ENCODE assay signal across 25 mouse cellular contexts in genomic region chr6:34726104-34726503, GRCm38 (mm10). TPM values are rescaled to one million over a fixed set of nuclear protein-coding genes. Genes with fewer than 3 reads are reported as not detected.
"Had no signal": no experiment of that assay in that cellular context is flagged by ENCODE, and none has a peak within 500 bp of the region (broad histone marks: within the 10 kb centered on the region; RNA-seq: fewer than 3 reads in every experiment).

No protein-coding gene starts in this region.

- H3K27ac ChIP-seq: layer of hippocampus, adult 2 months; limb, embryonic 13.5 days; liver, embryonic 14.5 days; lung, embryonic 15.5 days; midbrain, embryonic 10.5 days; midbrain, embryonic 13.5 days; neural tube, embryonic 13.5 days; stomach, embryonic 15.5 days had no signal

- H3K9me3 ChIP-seq: limb, embryonic 10.5 days; lung, embryonic 15.5 days; midbrain, embryonic 10.5 days; midbrain, embryonic 13.5 days; neural tube, embryonic 13.5 days; stomach, embryonic 15.5 days had no signal

- ATAC-seq: intestine, embryonic 16.5 days; midbrain, embryonic 13.5 days; midbrain, embryonic 16.5 days had no signal

- H3K4me2 ChIP-seq: limb, embryonic 13.5 days; lung, embryonic 15.5 days; midbrain, embryonic 13.5 days; neural tube, embryonic 13.5 days; stomach, embryonic 15.5 days had no signal

- H3K9ac ChIP-seq: limb, embryonic 13.5 days; liver, embryonic 14.5 days; lung, embryonic 15.5 days; midbrain, embryonic 13.5 days; neural tube, embryonic 13.5 days; stomach, embryonic 15.5 days had no signal

- H3K27me3 ChIP-seq: limb, embryonic 13.5 days; lung, embryonic 15.5 days; midbrain, embryonic 13.5 days; neural tube, embryonic 13.5 days; stomach, embryonic 15.5 days had no signal

- H3K4me1 ChIP-seq: midbrain, embryonic 13.5 days had no signal

- H3K4me3 ChIP-seq: layer of hippocampus, adult 2 months; limb, embryonic 10.5 days; limb, embryonic 13.5 days; lung, embryonic 15.5 days; megakaryocyte, embryonic 14.5 days; midbrain, embryonic 10.5 days; midbrain, embryonic 13.5 days; myocyte; neural tube, embryonic 13.5 days; stomach, embryonic 15.5 days had no signal

- H3K36me3 ChIP-seq: lung, embryonic 15.5 days; midbrain, embryonic 13.5 days; neural tube, embryonic 13.5 days; stomach, embryonic 15.5 days had no signal

- DNase-seq: kidney, adult 18-20 months; kidney, adult 9 months; kidney, postnatal 14 days; layer of hippocampus, adult 9-11 months; lung, postnatal 10 days; lung, postnatal 36 days; retina, postnatal 1 day; right cerebral cortex, postnatal 25 days; spleen, adult 18-20 months; thymus, adult 18-20 months; thymus, postnatal 36 days had no signal

RNA-seq across cellular contexts. Expression of gene Agbl3, which starts 54.1 kb away (rescaled TPM):
- total RNA-seq: monocyte, adult 5-6 weeks had no signal
